Mouse (Mus musculus) heart, embryonic 16.5 days (tissue): ENCODE results near the gene Psen1. TPM values are rescaled to one million over a fixed set of nuclear protein-coding genes. Genes with fewer than 3 reads are reported as not detected.

Source experiments
- ATAC-seq: fragments of 200-750 bp; cut with Nextera tagmentation; replicated peaks from 2 replicates; pipeline ENCODE4 v1.8.0; 2017; ENCODE audit warnings: moderate number of reproducible peaks; ENCODE audit not compliant: insufficient read depth, low FRiP score; ENCODE audit errors: extremely low read depth
- H3K27ac ChIP-seq: fragments of 300-500 bp; sonication (generic); 2 replicates; pipeline ENCODE4 v1.5.1; 2014; ENCODE audit warnings: mild to moderate bottlenecking, low read length, control low read depth, moderate library complexity
- H3K27me3 ChIP-seq: fragments of 300-500 bp; sonication (generic); 2 replicates; pipeline ENCODE4 v1.6.1; 2014; ENCODE audit warnings: low read length, mixed read lengths; ENCODE audit not compliant: control insufficient read depth, insufficient read depth
- H3K36me3 ChIP-seq: fragments of 300-500 bp; sonication (generic); 2 replicates; pipeline ENCODE4 v1.6.1; 2014; ENCODE audit not compliant: control insufficient read depth, insufficient read depth
- H3K4me1 ChIP-seq: fragments of 300-500 bp; sonication (generic); 2 replicates; pipeline ENCODE4 v1.6.1; 2014; ENCODE audit warnings: low read length, mixed read lengths; ENCODE audit not compliant: control insufficient read depth, insufficient read depth
- H3K4me2 ChIP-seq: fragments of 300-500 bp; sonication (generic); 2 replicates; pipeline ENCODE4 v1.6.1; 2014; ENCODE audit warnings: low read depth, mild to moderate bottlenecking, control low read depth, low read length
- H3K4me3 ChIP-seq: fragments of 300-500 bp; sonication (generic); 2 replicates; pipeline ENCODE4 v1.5.1; 2014; ENCODE audit warnings: mild to moderate bottlenecking, control low read depth, low read length
- H3K9ac ChIP-seq: fragments of 300-500 bp; sonication (generic); 2 replicates; pipeline ENCODE4 v1.6.1; 2014; ENCODE audit warnings: low read length, control low read depth
- H3K9me3 ChIP-seq: fragments of 300-500 bp; sonication (generic); replicated peaks from 2 replicates; pipeline ENCODE4 v1.6.1; 2016; ENCODE audit warnings: low read length; ENCODE audit not compliant: control insufficient read depth
- WGBS: fragments of 180-500 bp; shearing (Covaris S2); extraction: QIAGEN DNeasy Blood & Tissue Kit; methylation state at CpG from one replicate; pipeline ENCODE4 v1.1.7; 2014; 5-methylcytosine and 5-hydroxymethylcytosine counted together
- polyA plus RNA-seq: library from polyadenylated mRNA; unstranded; fragments of >200 nt; fragmentation: Nextera tagmentation; extraction: Ambion mirVana; gene quantifications from 2 replicates; pipeline ENCODE4 v1.2.1, GENCODE M21; 2015

Psen1 gene
- polyA plus RNA-seq, 1 experiment from 2014 or later = 49.4 TPM

- H3K4me3 ChIP-seq = no peak overlapping the region
- H3K36me3 ChIP-seq = no peaks in the 10 kb centered on the region
- ATAC-seq = no peak
- no peaks in the 10 kb centered on the region for H3K9me3 ChIP-seq
- H3K9ac ChIP-seq = no peak overlapping the region
- no peak overlapping the region for H3K27ac ChIP-seq
- WGBS = 77% methylated on average over 3 of the region's 3 CpGs
- no peaks in the 10 kb centered on the region; the same call in 1 of the 2 replicates for H3K4me1 ChIP-seq
- H3K27me3 ChIP-seq = no peaks in the 10 kb centered on the region
- H3K4me2 ChIP-seq = no peak overlapping the region
Observed at GRCm38 (mm10) chr12:83780181-83780580, 92.2 kb downstream of the Psen1 start.

GRCm38 (mm10) chr12:83781204-83781603 lies 93.3 kb downstream of the Psen1 start:
- Histone ChIP-seq H3K4me1 (no peaks in the 10 kb centered on the region; the same call in 1 of the 2 replicates), H3K36me3 (no peaks in the 10 kb centered on the region), H3K9me3 (no peaks in the 10 kb centered on the region), H3K27ac (no peak overlapping the region), H3K4me2 (no peak overlapping the region), H3K27me3 (no peaks in the 10 kb centered on the region), H3K9ac (no peak overlapping the region), H3K4me3 (no peak overlapping the region)
- no peak for ATAC-seq
- 59% methylated on average over 7 of the region's 7 CpGs for WGBS

GRCm38 (mm10) chr12:83781640-83782278 lies 93.8 kb downstream of the Psen1 start:
- Histone ChIP-seq H3K27ac (no peak overlapping the region), H3K4me2 (no peak overlapping the region), H3K9ac (no peak overlapping the region), H3K4me1 (no peaks in the 10 kb centered on the region; the same call in 1 of the 2 replicates), H3K4me3 (no peak overlapping the region), H3K27me3 (no peaks in the 10 kb centered on the region), H3K9me3 (no peaks in the 10 kb centered on the region), H3K36me3 (no peaks in the 10 kb centered on the region)
- 66% methylated on average over 23 of the region's 23 CpGs for WGBS
- no peak; the same call in 1 of the 2 replicates for ATAC-seq

DNA sequence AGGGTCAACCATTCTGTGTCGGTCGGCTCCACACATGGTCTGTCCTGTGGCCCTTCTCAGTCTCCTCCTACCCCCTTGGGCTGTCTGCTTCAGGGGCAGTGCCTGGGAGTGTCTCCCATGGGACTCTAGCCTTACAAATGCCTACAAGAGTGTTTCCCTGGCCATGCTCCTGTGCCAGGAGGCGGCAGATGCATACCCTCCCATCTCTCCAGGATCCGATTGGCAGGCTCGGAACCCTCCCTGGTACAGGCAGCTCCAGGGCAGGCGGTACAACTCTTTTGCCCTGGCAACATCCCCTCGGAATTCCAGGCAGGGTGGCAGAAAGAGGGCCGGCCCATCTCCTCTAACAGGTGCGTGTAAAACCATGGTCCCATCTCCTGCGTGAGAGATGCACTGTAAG lies 94.7 kb downstream of the Psen1 start:
- no peaks in the 10 kb centered on the region for H3K9me3 ChIP-seq
- no peak overlapping the region for H3K9ac ChIP-seq
- H3K4me1 ChIP-seq = no peaks in the 10 kb centered on the region; the same call in 1 of the 2 replicates
- no peak for ATAC-seq
- H3K4me2 ChIP-seq = no peak overlapping the region
- no peak overlapping the region for H3K27ac ChIP-seq
- no peaks in the 10 kb centered on the region for H3K36me3 ChIP-seq
- 81% methylated on average over 10 of the region's 10 CpGs for WGBS
- no peaks in the 10 kb centered on the region for H3K27me3 ChIP-seq
- H3K4me3 ChIP-seq = no peak overlapping the region

Other genes starting within 250 kb of the Psen1 start
- 19.2 and 21.8 TPM in 2 replicates for gene Dpf3, start 200.4 kb upstream of the Psen1 start, polyA plus RNA-seq
- 26.9 and 27.4 TPM in 2 replicates for gene Dcaf4, start 167.7 kb upstream of the Psen1 start, polyA plus RNA-seq
- gene Zfyve1, start 90.9 kb upstream of the Psen1 start, polyA plus RNA-seq = 15.4 and 15.7 TPM in 2 replicates
- gene Rbm25, start 56.9 kb upstream of the Psen1 start, polyA plus RNA-seq = 156 and 161 TPM in 2 replicates
- gene Papln, start 75.5 kb downstream of the Psen1 start, polyA plus RNA-seq = 0.88 and 1.1 TPM in 2 replicates
- gene Numb, start 233.8 kb downstream of the Psen1 start, polyA plus RNA-seq = 30.4 and 30.6 TPM in 2 replicates